Mouse (Mus musculus): Measurements from ENCODE around the gene Ak4.

- no peak for TF ChIP-seq CTCF (IDR thresholded peaks at IDR 0.05)
- no peak for TF ChIP-seq EP300 (IDR thresholded peaks at IDR 0.05)
Measured at GRCm38 (mm10) chr4:101442791-101443190, 23.7 kb downstream of the Ak4 start.
